Mouse (Mus musculus) limb, embryonic 13.5 days (tissue): ENCODE data around the gene Tdrd6. TPM values are rescaled to one million over a fixed set of nuclear protein-coding genes. Genes with fewer than 3 reads are reported as not detected.

ENCODE experiments used
- ATAC-seq: fragments of 200-750 bp; cut with Nextera tagmentation; 2 replicates; pipeline ENCODE4 v1.8.0; 2017; ENCODE audit warnings: low read depth, moderate number of reproducible peaks, moderate TSS enrichment; ENCODE audit not compliant: low FRiP score
- H3K27ac ChIP-seq: fragments of 300-500 bp; sonication (generic); 2 replicates; pipeline ENCODE4 v1.5.1; 2015; ENCODE audit warnings: inconsistent platforms, mild to moderate bottlenecking, moderate library complexity
- H3K27me3 ChIP-seq: fragments of 300-500 bp; sonication (generic); 2 replicates; pipeline ENCODE4 v1.6.1; 2015; ENCODE audit warnings: mild to moderate bottlenecking, inconsistent platforms
- H3K36me3 ChIP-seq: fragments of 300-500 bp; sonication (generic); 2 replicates; pipeline ENCODE4 v1.6.1; 2015; ENCODE audit warnings: inconsistent platforms, mild to moderate bottlenecking, moderate library complexity
- H3K4me1 ChIP-seq: fragments of 300-500 bp; sonication (generic); 2 replicates; pipeline ENCODE4 v1.6.1; 2015; ENCODE audit warnings: inconsistent platforms
- H3K4me2 ChIP-seq: fragments of 300-500 bp; sonication (generic); replicated peaks from 2 replicates; pipeline ENCODE4 v1.6.1; 2015; ENCODE audit warnings: inconsistent platforms, mild to moderate bottlenecking, moderate library complexity
- H3K4me3 ChIP-seq: fragments of 300-500 bp; sonication (generic); 2 replicates; pipeline ENCODE4 v1.5.1; 2015; ENCODE audit warnings: moderate library complexity, mild to moderate bottlenecking, inconsistent platforms
- H3K9ac ChIP-seq: fragments of 300-500 bp; sonication (generic); 2 replicates; pipeline ENCODE4 v1.6.1; 2015; ENCODE audit warnings: mild to moderate bottlenecking, inconsistent platforms
- H3K9me3 ChIP-seq: fragments of 300-500 bp; sonication (generic); 2 replicates; pipeline ENCODE4 v1.6.1; 2016; ENCODE audit warnings: inconsistent platforms
- WGBS: fragments of 180-500 bp; shearing (Covaris S2); methylation state at CpG from one replicate; pipeline ENCODE4 v1.1.7; 2015; 5-methylcytosine and 5-hydroxymethylcytosine counted together
- polyA plus RNA-seq: library from polyadenylated mRNA; unstranded; fragments of >200 nt; fragmentation: Nextera tagmentation; extraction: Ambion mirVana; gene quantifications from 2 replicates; pipeline ENCODE4 v1.2.1, GENCODE M21; 2015

Tdrd6 gene
- polyA plus RNA-seq, 1 experiment from 2014 or later = 0.03 TPM

DNA sequence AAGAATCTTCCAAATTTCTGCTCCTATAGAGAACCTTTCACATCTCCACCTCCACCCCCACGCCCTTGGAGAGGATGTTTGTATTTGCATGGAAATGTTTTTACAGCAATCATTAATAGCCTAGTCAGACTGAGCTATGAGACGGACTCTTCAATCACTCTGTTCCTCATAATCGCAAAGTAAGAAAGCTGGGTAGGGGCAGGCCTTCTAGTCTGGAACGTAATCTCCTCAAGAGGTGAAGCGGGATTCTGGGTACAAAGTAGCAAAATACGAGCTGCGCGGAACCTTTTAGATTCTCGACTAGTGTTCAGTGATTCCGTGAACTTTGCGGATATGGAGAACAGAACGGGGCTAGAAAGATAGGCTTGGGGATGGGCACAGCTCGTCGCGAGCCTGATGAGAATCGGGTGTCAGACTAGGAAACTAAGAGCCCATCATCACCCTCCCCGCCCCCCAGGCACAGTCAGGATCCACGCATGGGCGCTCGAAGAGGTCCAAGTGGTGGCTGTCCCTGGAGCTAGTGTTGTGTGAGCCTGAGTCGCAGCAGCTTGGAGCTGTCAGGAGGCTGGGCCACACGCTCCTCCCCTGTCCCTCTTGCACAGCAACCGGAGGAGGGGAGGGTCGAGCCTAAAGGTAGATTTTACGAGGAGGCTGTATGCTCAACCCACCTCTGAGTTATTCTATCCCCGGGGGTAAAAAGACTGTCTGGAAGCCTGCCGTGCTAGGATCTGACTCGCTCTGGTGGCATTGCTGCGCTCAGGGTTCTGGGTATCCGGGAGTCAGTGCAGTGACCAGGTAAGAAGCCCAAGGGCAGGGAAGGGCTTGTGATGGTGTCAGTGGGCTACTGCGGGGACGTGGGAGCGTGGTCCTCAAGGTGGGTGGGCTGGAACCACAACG is 61.9 kb downstream of the Tdrd6 start, which contains the start of gene Pla2g7:
Pla2g7 (plus strand) TSS at position 107 of the 897 bp plus-strand sequence.
- peak within 1 kb of the TSS; percentile 65 for H3K9ac ChIP-seq
- peak; percentile 81 for ATAC-seq

DNA sequence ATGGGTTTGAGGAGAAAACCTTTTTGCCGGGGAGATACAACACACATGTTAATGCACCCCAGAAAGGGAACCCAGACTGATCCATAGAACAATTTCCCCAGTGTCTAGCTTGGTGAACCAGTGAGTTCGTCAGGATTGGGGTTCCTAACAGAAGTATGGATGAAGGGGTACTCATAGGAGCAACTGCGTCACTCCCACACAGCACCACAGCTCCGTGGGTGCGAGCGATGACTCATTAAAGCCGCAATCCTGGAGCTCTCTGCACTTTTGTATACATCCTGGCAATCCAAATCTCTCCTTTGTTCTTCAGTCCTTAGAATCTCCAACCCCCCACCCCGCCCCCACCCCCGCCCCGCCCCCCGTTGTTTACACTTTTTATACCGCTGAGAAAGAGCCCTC is 62.5 kb downstream of the Tdrd6 start:
- ATAC-seq = 0 out of 2 replicates have a peak, but pooled peaks have one; percentile 31
- 12% methylated on average over 12 of the region's 12 CpGs for WGBS
- Histone ChIP-seq H3K27me3 (no peaks in the 10 kb centered on the region), H3K9ac (0 out of 2 replicates have a peak overlapping the region, but pooled peaks have one; percentile 65), H3K36me3 (no peaks in the 10 kb centered on the region), H3K4me3 (peak overlapping the region; percentile 50), H3K9me3 (peaks cover 2% of the 10 kb centered on the region), H3K4me2 (peak overlapping the region; percentile 90), H3K27ac (no peak overlapping the region), H3K4me1 (peaks cover 11% of the 10 kb centered on the region)

More for the DNA sequence above, 61.9 kb downstream of the Tdrd6 start, which contains the start of gene Pla2g7:
- Histone ChIP-seq H3K4me3 (peak within 1 kb of the TSS; percentile 50), H3K4me2 (peak within 1 kb of the TSS; percentile 90), H3K27me3 (no peaks in the 10 kb centered on the region), H3K4me1 (peaks cover 11% of the 10 kb centered on the region), H3K9me3 (no peaks in the 10 kb centered on the region), H3K27ac (no peak within 1 kb of the TSS; the same call in 1 of the 2 replicates), H3K36me3 (no peaks in the 10 kb centered on the region)
- WGBS = under 1% methylated on average over 34 of the region's 34 CpGs

Other genes with a start within 250 kb of the Tdrd6 start
- not detected in 2 replicates for gene Mep1a, start 127.5 kb downstream of the Tdrd6 start, polyA plus RNA-seq
- 0.19 and 0.22 TPM in 2 replicates for gene Ankrd66, start 86.7 kb downstream of the Tdrd6 start, polyA plus RNA-seq
- 8.2 and 9.0 TPM in 2 replicates for gene Pla2g7, start 62.2 kb downstream of the Tdrd6 start, polyA plus RNA-seq
- 48.7 and 50.3 TPM in 2 replicates for gene Slc25a27, start 36.9 kb upstream of the Tdrd6 start, polyA plus RNA-seq
- gene Cyp39a1, start 37.1 kb upstream of the Tdrd6 start, polyA plus RNA-seq = 29.0 and 32.0 TPM in 2 replicates
- gene Rcan2, start 171.1 kb upstream of the Tdrd6 start, polyA plus RNA-seq = 2.6 and 3.2 TPM in 2 replicates